Mouse (Mus musculus) spleen, embryonic (tissue): Measurements from ENCODE around the gene Kif1a.

ENCODE experiments used
- CTCF ChIA-PET: fragments of 350-600 bp; sonication (Branson Sonifier 250); formaldehyde crosslinking; loops from one replicate; lab custom pipeline; 2022; lab: Charles Lee

The Kif1a gene

GRCm38 (mm10) chr1:93098956-93099355 lies 2.8 kb downstream of the Kif1a start:
- CTCF ChIA-PET, result no interaction called here

GRCm38 (mm10) chr1:93092582-93092981 lies 9.2 kb downstream of the Kif1a start:
- CTCF ChIA-PET, result no interaction called here

DNA sequence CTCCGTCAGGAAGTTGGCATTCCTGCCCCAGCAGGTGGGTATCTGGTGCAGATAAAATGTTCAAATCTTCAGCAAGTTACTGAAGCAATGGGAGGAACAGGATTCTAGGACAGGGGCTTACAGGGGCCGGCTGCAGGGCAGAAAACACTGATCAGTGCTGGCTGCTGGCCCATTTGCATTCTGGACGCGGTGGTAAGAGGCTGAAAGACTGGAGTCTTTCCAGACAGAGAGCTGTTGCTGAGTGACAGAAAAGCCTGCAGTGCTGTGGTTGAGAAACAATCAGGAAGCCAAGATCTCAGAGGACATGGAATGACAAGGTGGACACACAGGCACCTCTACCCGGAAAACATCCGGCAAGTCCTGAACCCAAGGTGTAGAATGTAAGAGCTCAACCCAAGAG lies 16.6 kb downstream of the Kif1a start:
- CTCF ChIA-PET, result no interaction called here

DNA sequence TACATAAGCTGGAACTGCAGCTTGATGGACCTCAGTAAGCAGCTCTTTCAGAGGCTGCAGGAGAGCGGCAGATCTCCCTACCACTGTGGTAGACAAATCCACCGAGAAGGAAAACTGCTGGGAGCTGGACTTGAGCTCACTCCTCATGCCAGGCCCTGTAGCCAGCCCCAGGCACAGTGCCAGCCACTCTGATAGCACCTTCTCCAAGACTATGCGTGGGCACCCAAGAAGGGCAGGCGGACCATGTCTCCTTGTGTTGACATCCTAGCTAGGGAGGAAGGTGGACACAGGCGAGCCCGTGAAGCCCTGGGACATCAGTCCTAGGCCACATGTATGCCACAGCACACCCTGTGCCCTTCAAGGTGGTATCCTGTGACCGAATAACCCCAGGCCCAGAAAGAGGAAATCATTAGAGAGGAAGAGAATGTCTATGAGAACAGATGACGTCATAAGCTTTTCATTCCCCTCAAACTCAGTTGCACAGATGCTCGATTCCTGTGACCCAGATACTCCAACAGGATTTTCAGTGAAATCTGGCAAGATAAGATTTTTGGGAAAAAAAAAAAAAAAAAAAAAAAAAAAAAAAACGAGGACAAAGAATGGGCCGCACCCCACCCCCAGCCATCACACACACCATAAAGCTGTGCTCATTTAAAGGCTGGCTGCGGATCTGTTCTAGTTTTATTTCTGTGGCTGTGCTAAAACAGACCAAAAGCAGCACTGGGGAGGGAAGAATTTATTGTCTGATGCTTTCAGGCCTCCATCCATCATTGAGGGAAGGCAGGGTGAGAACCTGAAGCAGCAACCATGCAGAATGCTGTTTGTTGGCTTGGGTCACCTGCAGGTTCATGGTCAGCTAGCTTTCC lies 18.1 kb downstream of the Kif1a start:
- CTCF ChIA-PET, result no interaction called here

- CTCF ChIA-PET, result no interaction called here
Measured at GRCm38 (mm10) chr1:93082121-93082520, 19.6 kb downstream of the Kif1a start.

- CTCF ChIA-PET, result no interaction called here
Measured at GRCm38 (mm10) chr1:93080930-93081589, 20.7 kb downstream of the Kif1a start.

DNA sequence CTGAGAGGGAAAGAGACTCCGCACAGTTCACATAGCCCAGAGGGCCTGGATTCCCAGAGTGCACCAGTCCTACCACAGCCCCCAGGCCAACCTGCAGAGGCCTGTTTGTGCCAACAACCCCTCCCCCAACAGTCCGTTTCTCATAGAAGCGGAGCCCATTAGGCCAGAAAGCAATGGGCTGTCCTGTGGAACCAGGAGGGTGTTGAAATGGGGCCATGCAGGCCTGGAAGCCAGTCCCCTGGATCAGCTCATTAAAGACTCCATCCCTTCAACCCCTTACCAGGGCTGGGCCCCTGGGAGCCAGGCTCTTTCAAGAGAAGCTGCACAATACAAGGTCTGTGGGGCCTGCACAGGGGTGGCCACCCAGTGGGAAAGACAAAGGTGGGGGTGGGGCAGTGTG lies 22.1 kb downstream of the Kif1a start:
- CTCF ChIA-PET, result no interaction called here

DNA sequence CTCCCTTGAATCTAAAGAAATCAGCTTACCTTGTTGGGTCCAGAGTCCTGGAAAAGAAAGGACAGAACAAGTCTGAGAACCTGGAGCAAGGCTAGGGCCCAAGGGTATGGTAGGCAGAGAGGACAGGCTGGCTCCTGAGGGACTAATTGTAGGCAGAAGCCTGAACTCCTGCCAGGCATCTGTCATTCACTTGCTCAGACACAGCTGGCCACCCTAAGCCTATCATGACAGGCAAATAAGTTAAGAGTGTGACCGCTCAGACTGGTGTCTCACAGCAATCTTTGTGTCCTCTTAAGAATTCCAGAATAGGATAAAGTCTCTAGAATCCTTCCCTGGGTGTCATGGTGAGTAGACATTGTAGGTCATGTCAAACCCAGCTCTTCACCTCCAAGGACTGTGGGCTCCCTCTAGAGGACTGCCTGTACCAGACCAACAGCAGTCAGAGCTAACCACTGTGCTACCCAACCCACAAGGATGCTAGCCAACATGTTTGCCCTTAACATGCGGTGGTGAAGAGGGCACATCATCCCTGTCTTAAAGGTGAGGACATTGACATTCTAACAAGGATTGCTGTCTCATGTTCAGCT lies 29.4 kb downstream of the Kif1a start:
- CTCF ChIA-PET, result no interaction called here

- CTCF ChIA-PET, result no interaction called here
Measured at GRCm38 (mm10) chr1:93071487-93071971, 30.2 kb downstream of the Kif1a start.

- CTCF ChIA-PET, result no interaction called here
Measured at GRCm38 (mm10) chr1:93070881-93071280, 30.9 kb downstream of the Kif1a start.

DNA sequence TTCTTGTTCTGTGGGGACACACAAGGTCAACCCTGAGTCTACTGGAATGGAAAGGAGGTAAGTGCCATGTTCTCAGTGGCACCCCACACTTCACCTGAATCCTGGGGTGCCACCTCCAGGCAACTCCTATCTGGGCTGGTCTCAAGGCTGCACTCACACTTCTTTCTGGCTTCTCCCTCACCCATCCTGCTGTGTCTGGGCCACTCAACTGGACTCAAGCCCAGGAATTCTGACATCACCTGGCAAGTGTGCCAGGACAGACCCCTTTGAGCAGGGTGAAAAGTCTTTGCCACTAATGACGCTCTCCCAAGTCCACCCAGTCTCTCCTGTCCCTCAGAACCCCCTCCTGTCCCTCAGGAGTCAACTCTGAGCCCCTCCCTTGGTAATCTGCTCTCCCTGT lies 33.2 kb downstream of the Kif1a start:
- CTCF ChIA-PET, result no interaction called here

GRCm38 (mm10) chr1:93065654-93066053 lies 36.1 kb downstream of the Kif1a start:
- CTCF ChIA-PET, result no interaction called here

DNA sequence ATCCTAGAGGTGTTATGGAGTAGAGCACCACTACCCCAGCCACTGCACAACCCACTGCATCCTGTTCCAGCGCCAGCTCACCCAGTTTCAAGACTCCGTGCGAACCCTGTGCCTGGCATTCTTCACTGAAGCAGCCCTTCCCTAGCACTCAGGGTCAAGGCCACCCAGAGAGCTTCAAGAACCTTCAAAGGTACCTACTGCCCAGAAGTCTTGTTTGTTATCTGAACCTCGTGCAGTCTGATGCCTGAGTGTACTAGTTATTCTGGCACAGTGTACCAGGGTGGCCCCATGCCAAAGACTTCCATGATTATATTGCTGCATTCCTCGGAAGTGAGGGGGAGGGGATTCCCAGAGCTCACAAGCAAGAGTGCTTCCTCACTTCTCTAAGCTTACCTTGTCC lies 38.1 kb downstream of the Kif1a start:
- CTCF ChIA-PET, result no interaction called here

DNA sequence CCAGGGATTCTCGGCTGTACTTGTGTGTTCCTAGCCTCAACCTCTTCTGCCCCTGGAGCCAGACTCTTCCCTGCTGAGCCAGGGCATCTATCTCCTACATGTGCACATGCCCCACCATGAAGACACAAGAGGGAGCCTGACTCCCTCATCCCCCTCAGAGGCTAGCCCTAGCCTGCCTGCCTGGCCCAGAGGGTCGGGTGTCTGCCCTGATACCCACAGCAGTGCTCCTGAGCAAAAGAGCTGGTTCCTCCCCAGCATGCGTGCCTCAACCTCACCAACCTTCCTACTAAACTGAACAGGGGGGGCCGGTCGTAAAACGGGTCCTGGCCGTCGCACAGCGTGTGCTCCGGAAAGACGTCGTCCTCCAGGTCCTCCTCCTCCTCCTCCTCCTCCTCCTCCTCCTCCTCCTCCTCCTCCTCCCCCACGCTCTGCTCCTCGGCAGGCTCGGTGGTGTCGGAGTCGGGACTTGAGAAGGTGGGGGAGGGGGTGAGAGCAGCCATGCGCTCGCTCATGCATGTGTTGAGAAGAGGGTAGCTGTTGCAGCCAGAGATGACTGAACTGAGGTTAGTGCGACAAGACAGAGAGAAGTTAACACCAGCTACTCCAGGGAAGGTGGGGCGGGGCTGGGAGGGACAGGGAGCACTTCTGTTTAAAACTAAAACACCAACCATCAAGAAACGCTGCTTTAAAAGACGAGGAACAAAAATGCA lies 50.5 kb downstream of the Kif1a start:
- CTCF ChIA-PET, result no interaction called here

DNA sequence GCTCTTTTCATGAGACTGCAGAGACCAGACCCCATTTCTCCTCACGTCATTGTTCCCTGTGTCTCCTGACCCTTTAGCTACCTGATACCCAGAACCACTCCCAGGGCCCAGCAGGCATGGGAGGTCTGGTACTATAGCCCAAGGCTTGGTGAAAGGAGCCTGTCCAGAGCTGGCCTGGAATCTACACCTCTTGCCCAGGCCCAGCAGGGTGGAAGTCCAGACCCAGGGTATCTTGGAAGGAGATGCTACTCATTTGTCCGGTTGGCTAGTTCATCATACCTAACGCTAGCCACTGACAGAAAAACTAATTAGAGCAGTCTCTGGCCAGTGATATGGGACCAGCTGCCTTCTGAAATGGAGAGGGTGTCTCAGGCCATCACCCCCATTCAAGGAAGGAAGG lies 51.7 kb downstream of the Kif1a start:
- CTCF ChIA-PET, result no interaction called here

DNA sequence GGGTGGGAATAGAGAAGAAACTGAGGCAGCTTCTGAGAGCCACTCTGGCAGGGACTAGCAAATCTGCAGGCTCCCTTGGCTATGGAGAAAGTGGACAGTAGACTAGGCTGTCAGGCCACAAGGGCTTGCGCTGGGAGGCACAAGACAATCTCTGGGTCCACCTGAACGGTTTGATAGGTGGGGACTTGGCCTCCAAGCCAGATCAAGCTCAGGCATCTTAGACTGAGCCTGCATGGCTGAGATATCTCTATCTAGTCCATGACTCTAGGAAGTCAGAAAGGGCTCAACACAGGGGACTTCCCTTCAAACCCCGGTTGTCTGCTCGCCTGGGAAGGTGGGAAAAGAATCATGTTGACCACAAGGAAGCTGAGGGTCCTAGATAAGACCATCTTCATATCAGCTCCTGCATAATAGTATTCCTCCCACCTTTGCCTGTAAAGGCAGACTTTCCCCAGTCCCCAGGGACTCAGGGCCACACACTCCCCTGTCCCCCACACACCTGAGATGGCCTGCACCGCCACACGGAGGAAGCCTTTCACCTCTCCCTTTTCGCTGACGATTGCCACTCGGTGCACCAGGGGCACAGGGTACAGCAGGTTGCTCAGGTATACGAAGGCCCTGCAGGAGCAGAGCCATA lies 55.5 kb downstream of the Kif1a start:
- CTCF ChIA-PET, result no interaction called here

DNA sequence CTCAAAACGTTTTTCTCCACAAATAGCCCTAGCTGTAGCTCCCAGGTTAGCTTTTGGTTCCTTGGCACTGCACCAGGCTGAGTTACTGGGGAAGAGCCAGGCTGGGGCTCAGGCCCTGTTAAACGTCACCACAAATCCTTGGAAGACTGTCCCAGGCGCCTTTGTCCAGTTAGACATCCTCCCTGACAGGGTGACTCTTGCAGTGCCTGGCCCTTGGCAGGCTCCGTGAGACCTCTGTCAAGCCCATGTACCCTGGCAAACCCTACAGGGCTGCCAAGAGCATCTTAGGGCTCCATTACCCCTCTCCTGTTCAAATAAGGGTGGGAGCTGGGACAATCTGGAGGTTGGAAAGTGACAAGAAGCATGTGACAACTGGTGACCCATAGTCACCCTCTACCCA lies 65.8 kb downstream of the Kif1a start:
- CTCF ChIA-PET, result no interaction called here

GRCm38 (mm10) chr1:93033989-93034388 lies 67.8 kb downstream of the Kif1a start:
- CTCF ChIA-PET, result no interaction called here

DNA sequence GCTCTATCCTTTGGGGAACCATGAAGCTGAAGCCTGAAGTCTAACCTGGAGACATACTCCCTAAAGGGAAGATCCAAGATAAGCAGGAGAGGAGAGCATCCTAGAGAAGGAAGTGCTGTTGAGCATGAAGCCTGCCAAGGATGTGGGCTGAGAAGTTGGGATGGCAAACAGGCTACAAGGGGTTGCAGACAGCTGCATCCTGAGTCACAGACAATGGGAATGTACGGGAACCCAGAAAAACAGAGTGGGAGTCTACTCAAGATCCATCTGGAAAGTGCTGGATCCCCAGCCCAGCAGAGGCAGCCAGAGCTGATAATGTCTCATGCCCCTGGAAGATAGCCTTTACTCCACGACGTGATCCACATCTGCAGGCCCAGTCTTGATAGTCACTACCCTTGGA lies 70.6 kb downstream of the Kif1a start:
- CTCF ChIA-PET, result no interaction called here

DNA sequence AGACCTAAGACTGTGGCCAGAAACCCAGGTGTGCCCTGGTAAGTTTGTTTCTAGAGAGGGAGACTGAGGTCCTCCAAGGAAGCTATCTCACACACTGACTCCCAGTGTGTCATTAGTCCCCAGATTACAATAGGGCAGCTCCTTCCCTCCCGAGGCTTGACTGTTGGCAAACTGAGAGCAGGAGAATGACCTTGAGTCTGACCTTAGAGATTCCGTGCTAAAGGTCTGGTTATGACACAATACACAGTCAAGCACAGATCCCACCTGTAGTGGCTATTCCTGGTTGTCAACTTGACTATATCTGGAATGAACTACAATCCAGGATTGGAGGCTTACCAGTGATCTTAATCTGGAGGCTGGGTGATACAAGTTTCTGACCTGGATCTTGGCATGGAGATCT lies 71.7 kb downstream of the Kif1a start:
- CTCF ChIA-PET, result no interaction called here

- CTCF ChIA-PET, result no interaction called here
Measured at GRCm38 (mm10) chr1:93029387-93029786, 72.4 kb downstream of the Kif1a start.

GRCm38 (mm10) chr1:93026600-93026999 lies 75.2 kb downstream of the Kif1a start:
- CTCF ChIA-PET, result no interaction called here
